Mouse (Mus musculus) lung, postnatal 0 days (tissue): ENCODE measurements at regions not wholly inside any gene's neighbourhood (a gene's known extent, or its start where the extent isn't known, plus 50 kb on each side); places are given as distances from the start of the nearest gene placed in this dataset.

Experiments used
- CTCF ChIP-seq: IDR thresholded peaks from 2 replicates; pipeline ENCODE4 v1.5.1; 2016; ENCODE audit warnings: antibody characterized with exemption, mild to moderate bottlenecking
- EP300 ChIP-seq: IDR thresholded peaks from 2 replicates; pipeline ENCODE4 v1.6.1; 2016; ENCODE audit warnings: antibody characterized with exemption, mild to moderate bottlenecking, control low read depth

GRCm38 (mm10) chr2:115069704-115070103 is 414.9 kb upstream of the Dph6 start:
- TF ChIP-seq CTCF (no peak), EP300 (no peak)
